Mouse (Mus musculus): ENCODE results near the gene Rab17.

DNA sequence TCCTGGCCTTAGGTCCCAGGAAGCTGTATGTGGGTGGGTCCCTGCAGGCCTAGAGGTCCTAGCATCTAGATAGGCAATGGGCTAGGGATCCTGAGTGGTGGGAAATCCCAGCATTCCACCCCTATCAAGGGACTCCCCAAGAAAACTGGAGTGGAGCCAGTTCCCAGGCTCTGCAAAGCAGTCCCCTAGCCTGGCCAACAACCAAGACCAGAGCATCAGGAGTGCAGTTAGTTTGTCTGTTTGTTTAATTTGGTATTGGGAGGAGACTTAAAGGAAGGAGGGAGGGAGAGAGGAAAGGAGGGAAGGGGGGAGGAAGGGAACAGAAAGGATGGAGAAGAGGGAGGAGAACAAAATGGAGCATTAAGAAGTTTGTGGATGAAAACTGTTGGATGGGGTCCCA, 60.3 kb downstream of the Rab17 start:
- TF ChIP-seq POLR2A (IDR thresholded peaks at IDR 0.05; ENCODE audit: low read depth, low read length) (no peak), CTCF (IDR thresholded peaks at IDR 0.05; ENCODE audit: extremely low read depth, insufficient read length, insufficient replicate concordance, low read depth, low read length) (no peak)

All from small intestine, adult 2 months (tissue).